Mouse (Mus musculus) spleen, postnatal 0 days (tissue): ENCODE data around the gene Map1s. TPM values are rescaled to one million over a fixed set of nuclear protein-coding genes. Genes with fewer than 3 reads are reported as not detected.

Experiments used
- microRNA counts: library from miRNA; unstranded; fragments of <30 nt; microRNA quantifications from one replicate; lab custom pipeline; 2015
- polyA plus RNA-seq: library from polyadenylated mRNA; unstranded; fragments of >200 nt; fragmentation: Nextera tagmentation; extraction: Ambion mirVana; gene quantifications from 2 replicates; pipeline ENCODE4 v1.2.1, GENCODE M21; 2015

Map1s gene
- polyA plus RNA-seq, result 18.8 and 21.9 TPM in 2 replicates

GRCm38 (mm10) chr8:70905831-70906736 lies at the start of gene Map1s:
TSS of gene Map1s (plus strand) at chr8:70905932.

GRCm38 (mm10) chr8:70862824-70863641 lies 42.7 kb upstream of the Map1s start, which contains the start of gene Kcnn1:
TSS of gene Kcnn1 (minus strand) at chr8:70863258.

GRCm38 (mm10) chr8:70873364-70873985 lies 32.3 kb upstream of the Map1s start, which contains the start of gene Ccdc124:
TSS of gene Ccdc124 (minus strand) at chr8:70873935.

GRCm38 (mm10) chr8:70892022-70892895 lies 13.5 kb upstream of the Map1s start, which contains the start of gene Slc5a5:
TSS of gene Slc5a5 (minus strand) at chr8:70892757.

GRCm38 (mm10) chr8:70897021-70897680 lies 8.6 kb upstream of the Map1s start, which contains the start of gene Rpl18a:
TSS of gene Rpl18a (minus strand) at chr8:70897412.

MicroRNA genes within 50 kb of the gene (microRNA counts, 519-probe panel; counts per million panel counts)
- microRNA mmu-miR-1969 (lab: Ali Mortazavi, UCI), result 88.3 counts per million

Other genes with a start within 250 kb of the Map1s start
- gene Pgpep1, start 245.5 kb upstream of the Map1s start, polyA plus RNA-seq, result 13.5 and 15.4 TPM in 2 replicates
- gene Lsm4, start 232.7 kb upstream of the Map1s start, polyA plus RNA-seq, result 209 and 217 TPM in 2 replicates
- gene Jund, start 207.0 kb upstream of the Map1s start, polyA plus RNA-seq, result 33.3 and 37.5 TPM in 2 replicates
- gene Iqcn, start 202.5 kb upstream of the Map1s start, polyA plus RNA-seq, result not detected in 2 replicates
- gene Gm3336, start 187.4 kb upstream of the Map1s start, polyA plus RNA-seq, result 0.16 TPM in 1 of 2 replicates, not detected in the other
- 0.16 and 0.24 TPM in 2 replicates for gene Pde4c, start 182.2 kb upstream of the Map1s start, polyA plus RNA-seq
- gene Rab3a, start 151.3 kb upstream of the Map1s start, polyA plus RNA-seq, result 4.8 and 5.3 TPM in 2 replicates
- 53.7 and 56.1 TPM in 2 replicates for gene Mpv17l2, start 145.0 kb upstream of the Map1s start, polyA plus RNA-seq
- gene Pik3r2, start 129.2 kb upstream of the Map1s start, polyA plus RNA-seq, result 22.8 and 27.4 TPM in 2 replicates
- 12.4 and 14.1 TPM in 2 replicates for gene Mast3, start 100.9 kb upstream of the Map1s start, polyA plus RNA-seq
- 0.60 and 0.93 TPM in 2 replicates for gene Il12rb1, start 97.5 kb upstream of the Map1s start, polyA plus RNA-seq
- gene Arrdc2, start 66.2 kb upstream of the Map1s start, polyA plus RNA-seq, result 13.1 and 15.0 TPM in 2 replicates
- gene Kcnn1, start 42.7 kb upstream of the Map1s start, polyA plus RNA-seq, result 0.36 and 0.52 TPM in 2 replicates
- 54.8 and 56.6 TPM in 2 replicates for gene Ccdc124, start 32.0 kb upstream of the Map1s start, polyA plus RNA-seq
- 0.05 and 0.07 TPM in 2 replicates for gene Slc5a5, start 13.2 kb upstream of the Map1s start, polyA plus RNA-seq
- 4,461 and 4,565 TPM in 2 replicates for gene Rpl18a, start 8.5 kb upstream of the Map1s start, polyA plus RNA-seq